Mouse (Mus musculus): ENCODE data around the gene Wbp2.

Wbp2 gene

GRCm38 (mm10) chr11:116030898-116031845 is 55.6 kb downstream of the Wbp2 start:
- no peak for DNase-seq (ENCODE audit: low spot score in 2 of 2)

GRCm38 (mm10) chr11:116030088-116030897 is 56.5 kb downstream of the Wbp2 start, which contains the start of gene Unk:
Gene Unk (plus strand): TSS chr11:116030322.
- DNase-seq (ENCODE audit: low spot score in 2 of 2), result peak; percentile 93 to 98

- DNase-seq (ENCODE audit: low spot score in 2 of 2), result no peak
These were observed 57.5 kb downstream of the Wbp2 start for GRCm38 (mm10) chr11:116029086-116029865.

Data from frontal cortex, postnatal 14 days (tissue).